Mouse (Mus musculus) heart, embryonic 14.5 days (tissue): ENCODE data around the gene Cabp4. TPM values are rescaled to one million over a fixed set of nuclear protein-coding genes. Genes with fewer than 3 reads are reported as not detected.

ENCODE experiments used
- ATAC-seq: fragments of 200-750 bp; cut with Nextera tagmentation; 2 replicates; pipeline ENCODE4 v1.8.0; 2017; ENCODE audit warnings: low read depth, moderate TSS enrichment; ENCODE audit not compliant: insufficient number of reproducible peaks, insufficient read depth, low FRiP score
- H3K27ac ChIP-seq, 2 experiments: fragments of 200-500 bp in 1 of 2; fragments of 300-500 bp in 1 of 2; sonication (generic) in 1 of 2; replicated peaks in 1 of 2; 2 replicates each; pipeline ENCODE4 v1.5.1; 2012 to 2014; ENCODE audit warnings: low read depth in 2 of 2, low read length in 2 of 2, control low read depth in 1 of 2, mild to moderate bottlenecking in 1 of 2, mixed read lengths in 1 of 2; ENCODE audit not compliant: control insufficient read depth in 1 of 2, insufficient read depth in 1 of 2
- H3K27me3 ChIP-seq: fragments of 300-500 bp; sonication (generic); 2 replicates; pipeline ENCODE4 v1.6.1; 2014; ENCODE audit warnings: mild to moderate bottlenecking, low read length, control low read depth; ENCODE audit not compliant: control insufficient read depth, insufficient read depth
- H3K36me3 ChIP-seq: fragments of 300-500 bp; sonication (generic); 2 replicates; pipeline ENCODE4 v1.6.1; 2014; ENCODE audit warnings: mild to moderate bottlenecking, control low read depth, low read length, mixed read lengths; ENCODE audit not compliant: control insufficient read depth, insufficient read depth
- H3K4me1 ChIP-seq, 2 experiments: fragments of 200-500 bp in 1 of 2; fragments of 300-500 bp in 1 of 2; sonication (generic) in 1 of 2; 2 replicates each; pipeline ENCODE4 v1.6.1; 2012 to 2014; ENCODE audit warnings: low read length in 2 of 2, control low read depth in 1 of 2, mixed read lengths in 1 of 2; ENCODE audit not compliant: control insufficient read depth in 2 of 2, insufficient read depth in 2 of 2
- H3K4me2 ChIP-seq: fragments of 300-500 bp; sonication (generic); 2 replicates; pipeline ENCODE4 v1.6.1; 2014; ENCODE audit warnings: mild to moderate bottlenecking, low read length
- H3K4me3 ChIP-seq, 2 experiments: fragments of 200-500 bp in 1 of 2; fragments of 300-500 bp in 1 of 2; sonication (generic) in 1 of 2; 2 replicates each; pipeline ENCODE4 v1.5.1; 2012 to 2014; ENCODE audit warnings: low read length in 2 of 2, mild to moderate bottlenecking in 2 of 2, control low read depth in 1 of 2, low read depth in 1 of 2, moderate library complexity in 1 of 2; ENCODE audit not compliant: control insufficient read depth in 1 of 2, insufficient read depth in 1 of 2
- H3K9ac ChIP-seq: fragments of 300-500 bp; sonication (generic); 2 replicates; pipeline ENCODE4 v1.6.1; 2014; ENCODE audit warnings: mild to moderate bottlenecking, low read length
- H3K9me3 ChIP-seq: fragments of 300-500 bp; sonication (generic); 2 replicates; pipeline ENCODE4 v1.6.1; 2016; ENCODE audit warnings: low read length, control low read depth; ENCODE audit not compliant: control insufficient read depth
- WGBS: fragments of 180-500 bp; shearing (Covaris S2); extraction: QIAGEN DNeasy Blood & Tissue Kit; methylation state at CpG from one replicate; pipeline ENCODE4 v1.1.7; 2014; 5-methylcytosine and 5-hydroxymethylcytosine counted together
- polyA plus RNA-seq: library from polyadenylated mRNA; unstranded; fragments of >200 nt; fragmentation: Nextera tagmentation; extraction: Ambion mirVana; gene quantifications from 2 replicates; pipeline ENCODE4 v1.2.1, GENCODE M21; 2014

Cabp4 gene
- polyA plus RNA-seq, 1 experiment from 2014 or later: not detected

DNA sequence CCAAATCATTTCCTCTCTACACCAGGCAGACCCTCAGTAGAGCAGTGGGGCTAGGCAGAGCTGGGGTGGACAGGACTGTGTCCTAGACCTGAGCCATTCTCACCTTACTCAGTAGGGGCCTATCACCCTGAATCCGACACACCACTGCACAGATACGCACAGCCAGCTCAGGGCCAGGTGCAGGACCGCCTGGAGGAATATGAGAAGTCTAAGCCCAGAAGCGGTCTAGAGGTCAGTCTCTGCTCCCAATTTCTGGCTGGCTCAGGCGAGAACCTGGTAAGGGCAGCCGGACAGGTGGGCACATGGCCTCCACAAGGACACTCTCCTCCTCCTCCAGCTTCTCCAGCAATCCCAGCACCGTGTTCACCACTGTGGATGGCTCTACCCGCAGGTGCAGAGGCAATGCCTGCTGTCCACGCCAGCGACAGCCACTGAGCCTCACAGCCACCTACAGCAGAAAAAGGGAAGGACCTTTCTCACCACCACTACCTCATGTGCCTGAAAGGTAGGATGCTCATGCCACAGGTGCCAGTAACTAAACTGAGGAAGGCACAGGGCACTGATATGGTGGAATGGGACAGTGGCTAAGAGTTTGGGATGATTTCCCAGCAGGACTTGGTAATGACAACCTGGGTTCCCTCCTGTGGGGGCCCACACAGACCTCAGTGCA lies 27.0 kb upstream of the Cabp4 start:
- Histone ChIP-seq H3K4me1 (peaks cover 38 to 60% of the 10 kb centered on the region in 2 experiments), H3K4me2 (peak overlapping the region; percentile 26; the same call in 1 of the 2 replicates), H3K4me3 (no peak overlapping the region), H3K27me3 (no peaks in the 10 kb centered on the region), H3K27ac (peak overlapping the region; percentile 57 to 92; a peak in 3 of 4 replicates), H3K9ac (peak overlapping the region; percentile 47), H3K9me3 (no peaks in the 10 kb centered on the region), H3K36me3 (no peaks in the 10 kb centered on the region)
- WGBS: 94% methylated on average over 10 of the region's 10 CpGs
- ATAC-seq: no peak

DNA sequence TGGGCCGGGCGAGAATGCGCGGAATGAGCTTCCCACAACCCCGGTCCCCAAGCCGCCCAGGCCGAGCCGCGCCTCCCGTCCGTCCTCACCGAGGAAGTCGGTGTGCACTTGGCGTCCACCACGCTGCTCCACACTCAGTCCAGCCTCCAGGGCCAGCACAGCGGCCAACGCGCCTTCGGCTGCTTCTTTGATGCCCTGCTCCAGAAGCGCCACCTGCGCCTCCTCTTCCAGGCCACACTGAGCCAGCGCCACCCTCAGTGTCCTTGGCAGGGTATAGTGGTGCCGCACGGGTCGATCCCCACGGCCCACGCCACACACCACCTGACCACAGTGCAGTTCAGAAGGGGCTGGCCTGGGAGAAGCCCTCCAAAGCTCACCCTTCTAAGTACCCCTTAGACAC lies 26.0 kb upstream of the Cabp4 start:
- WGBS: 7% methylated on average over 27 of the region's 27 CpGs
- peak overlapping the region; percentile 91 for H3K4me2 ChIP-seq
- H3K9me3 ChIP-seq: no peaks in the 10 kb centered on the region
- H3K36me3 ChIP-seq: no peaks in the 10 kb centered on the region
- ATAC-seq: peak; percentile 3; the same call in 1 of the 2 replicates
- peak overlapping the region; percentile 86 for H3K9ac ChIP-seq
- no peaks in the 10 kb centered on the region for H3K27me3 ChIP-seq
- H3K4me3 ChIP-seq: peak overlapping the region; percentile 46
- peak overlapping the region; percentile 74 to 92 for H3K27ac ChIP-seq
- H3K4me1 ChIP-seq: peaks cover 29 to 50% of the 10 kb centered on the region in 2 experiments

DNA sequence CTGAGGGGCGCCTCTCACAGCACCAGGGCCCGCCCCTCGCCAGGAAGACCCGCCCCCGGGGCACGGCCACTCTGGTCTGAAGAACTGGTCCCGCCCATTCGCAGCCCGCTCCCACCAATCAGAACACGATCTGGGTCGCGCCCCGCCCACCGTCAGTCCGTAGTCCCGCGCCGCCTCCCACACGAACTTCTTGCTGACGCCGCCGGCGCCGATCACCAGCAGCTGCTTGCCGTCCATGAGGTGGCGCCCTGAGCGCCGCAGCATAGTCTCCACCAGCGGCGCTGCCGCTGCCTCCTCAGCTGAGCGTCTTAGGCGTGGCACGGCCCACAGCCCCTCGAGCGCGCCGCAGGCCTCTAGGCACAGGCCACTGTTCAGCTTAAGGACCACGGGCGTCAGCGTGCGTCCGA lies 25.5 kb upstream of the Cabp4 start:
- Histone ChIP-seq H3K9me3 (no peaks in the 10 kb centered on the region), H3K27me3 (no peaks in the 10 kb centered on the region), H3K9ac (peak overlapping the region; percentile 86), H3K27ac (peak overlapping the region; percentile 74 to 92), H3K4me3 (peak overlapping the region; percentile 46), H3K4me1 (peaks cover 29 to 50% of the 10 kb centered on the region in 2 experiments), H3K4me2 (peak overlapping the region; percentile 91), H3K36me3 (no peaks in the 10 kb centered on the region)
- WGBS: under 1% methylated on average over 43 of the region's 43 CpGs
- ATAC-seq: peak; percentile 89

DNA sequence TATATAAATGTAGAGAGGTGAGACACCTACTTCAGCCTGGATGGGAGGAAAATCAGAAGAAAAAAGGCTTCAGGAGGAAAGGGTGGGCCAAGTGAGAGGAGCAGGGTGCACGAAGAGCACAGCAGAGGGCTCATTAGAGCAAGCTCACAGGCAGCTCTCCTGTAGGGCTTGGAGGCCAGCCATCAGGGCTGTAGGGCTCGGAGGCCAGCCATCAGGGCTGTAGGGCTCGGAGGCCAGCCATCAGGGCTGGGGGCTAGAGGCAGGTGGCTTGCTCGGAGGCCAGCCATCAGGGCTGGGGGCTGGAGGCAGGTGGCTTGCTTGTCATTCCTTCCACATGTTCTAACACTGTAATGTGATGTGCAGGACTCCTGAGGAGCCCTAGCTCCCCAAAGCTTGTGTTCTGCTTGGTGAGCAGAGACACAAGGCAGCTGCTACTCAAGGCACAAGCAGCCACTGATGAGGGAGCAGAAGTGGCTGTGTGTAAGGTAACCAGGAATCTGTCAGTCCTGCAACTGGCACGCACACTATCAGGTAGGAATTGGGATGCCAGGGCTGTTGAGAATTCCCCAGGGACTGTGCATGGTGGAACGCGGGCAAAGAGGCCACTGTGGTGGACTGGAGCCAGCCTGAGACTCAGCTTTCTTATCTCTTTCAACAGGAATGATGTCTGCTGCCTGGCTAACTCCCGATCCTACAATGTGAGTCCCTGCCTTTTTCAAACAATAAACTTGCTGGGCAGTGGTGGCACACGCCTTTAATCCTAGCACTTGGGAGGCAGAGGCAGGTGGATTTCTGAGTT lies 23.0 kb upstream of the Cabp4 start:
- H3K9me3 ChIP-seq: no peaks in the 10 kb centered on the region
- H3K4me1 ChIP-seq: peaks cover 29 to 43% of the 10 kb centered on the region in 2 experiments
- 28% methylated on average over 9 of the region's 9 CpGs for WGBS
- H3K9ac ChIP-seq: peak overlapping the region; percentile 55
- no peak overlapping the region for H3K4me3 ChIP-seq
- peak overlapping the region; percentile 64 to 83 for H3K27ac ChIP-seq
- no peaks in the 10 kb centered on the region for H3K27me3 ChIP-seq
- no peak overlapping the region for H3K4me2 ChIP-seq
- ATAC-seq: no peak
- peaks cover 2% of the 10 kb centered on the region for H3K36me3 ChIP-seq

DNA sequence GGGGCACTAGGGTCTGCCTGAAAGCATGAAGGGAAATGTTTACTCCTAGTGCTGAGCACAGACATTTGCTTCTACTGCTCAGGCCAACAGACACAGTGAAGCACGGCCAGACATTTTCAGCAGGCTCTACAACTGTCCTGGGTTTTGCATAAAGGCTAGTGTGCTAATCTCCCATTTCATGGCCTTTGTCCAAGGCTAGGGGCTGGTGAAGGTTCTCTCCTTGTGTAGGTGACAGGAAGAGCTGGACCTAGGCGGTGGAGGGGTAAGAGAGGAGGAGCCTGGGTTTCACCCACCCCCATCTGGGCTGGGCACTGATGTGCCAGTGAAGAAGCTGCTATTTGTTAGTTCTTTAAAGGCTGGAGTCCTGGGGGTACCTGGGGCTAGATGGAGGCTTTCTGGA lies 20.9 kb upstream of the Cabp4 start:
- peaks cover 21% of the 10 kb centered on the region for H3K36me3 ChIP-seq
- H3K9me3 ChIP-seq: no peaks in the 10 kb centered on the region
- no peak overlapping the region for H3K27ac ChIP-seq
- 75% methylated on average over 2 of the region's 2 CpGs for WGBS
- H3K27me3 ChIP-seq: no peaks in the 10 kb centered on the region
- no peak overlapping the region for H3K4me2 ChIP-seq
- no peak overlapping the region for H3K9ac ChIP-seq
- no peak for ATAC-seq
- H3K4me1 ChIP-seq: peaks cover 15 to 22% of the 10 kb centered on the region in 2 experiments; a peak in 3 of 4 replicates
- no peak overlapping the region for H3K4me3 ChIP-seq

DNA sequence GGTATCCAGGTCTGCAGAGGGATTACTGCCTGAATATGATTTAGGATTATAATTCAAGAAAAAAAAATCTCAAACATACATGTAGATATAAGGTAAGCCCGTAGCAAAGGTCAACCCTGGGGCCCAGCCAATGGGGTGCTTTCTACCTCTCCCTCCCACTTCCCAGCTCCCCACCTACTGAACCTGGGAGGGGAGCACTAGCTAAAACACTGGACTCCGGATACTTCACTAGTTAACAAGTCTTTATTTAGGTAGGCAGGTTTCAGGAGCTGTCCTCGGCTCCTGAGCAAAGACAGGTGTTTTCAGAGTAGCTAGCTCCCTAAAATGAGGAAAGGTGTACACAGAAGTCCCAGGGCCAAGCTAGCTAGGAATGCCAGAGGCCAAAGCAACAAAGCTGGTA lies 20.3 kb upstream of the Cabp4 start:
- Histone ChIP-seq H3K9ac (no peak overlapping the region), H3K4me3 (no peak overlapping the region), H3K27me3 (no peaks in the 10 kb centered on the region), H3K36me3 (peaks cover 27% of the 10 kb centered on the region), H3K9me3 (no peaks in the 10 kb centered on the region), H3K4me2 (no peak overlapping the region), H3K4me1 (peaks cover 14 to 21% of the 10 kb centered on the region in 2 experiments; a peak in 3 of 4 replicates), H3K27ac (no peak overlapping the region)
- 85% methylated on average over 3 of the region's 3 CpGs for WGBS
- ATAC-seq: no peak

DNA sequence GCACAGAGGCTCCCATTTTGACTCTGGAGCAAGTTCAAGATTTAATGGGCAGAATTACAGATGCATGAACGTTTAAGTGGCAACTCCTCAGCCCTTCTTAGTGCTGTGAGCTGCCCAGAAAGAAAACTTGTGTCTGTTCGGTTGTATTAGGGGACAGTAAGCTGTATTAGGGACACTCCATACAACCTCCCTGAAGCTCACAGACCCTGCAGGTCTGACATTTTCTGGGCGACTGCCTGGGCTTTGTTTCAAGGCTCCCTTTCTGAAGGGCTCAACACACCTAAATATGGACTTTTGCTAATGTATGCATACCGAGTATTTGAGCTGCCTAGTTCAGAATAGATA lies 19.7 kb upstream of the Cabp4 start:
- Histone ChIP-seq H3K27me3 (no peaks in the 10 kb centered on the region), H3K4me2 (peak overlapping the region; percentile 95), H3K4me3 (peak overlapping the region; percentile 63 to 78), H3K9me3 (no peaks in the 10 kb centered on the region), H3K4me1 (peaks cover 14 to 21% of the 10 kb centered on the region in 2 experiments; a peak in 3 of 4 replicates), H3K9ac (peak overlapping the region; percentile 90), H3K36me3 (peaks cover 33% of the 10 kb centered on the region), H3K27ac (peak overlapping the region in 1 of 2 experiments; percentile 37; a peak in 1 of 4 replicates)
- 33% methylated on average over 4 of the region's 4 CpGs for WGBS
- ATAC-seq: no peak
